Mouse (Mus musculus): ENCODE measurements around the gene Col23a1.
"Not testable (repeated sequence)": the region's sequence is repeated elsewhere in the genome, so short reads cannot be mapped to it uniquely, and the experiment has no call there.

Col23a1 gene

GRCm38 (mm10) chr11:51586411-51586810 is 296.7 kb downstream of the Col23a1 start:
- DNase-seq (ENCODE audit: low read depth, low spot score): no peak

- DNase-seq (ENCODE audit: low read depth, low spot score): no peak
Measured at GRCm38 (mm10) chr11:51587059-51587458, 297.3 kb downstream of the Col23a1 start.

GRCm38 (mm10) chr11:51588833-51589232 is 299.1 kb downstream of the Col23a1 start:
- no peak for DNase-seq (ENCODE audit: low read depth, low spot score)

GRCm38 (mm10) chr11:51590002-51590401 is 300.3 kb downstream of the Col23a1 start:
- DNase-seq (ENCODE audit: low read depth, low spot score): no peak

GRCm38 (mm10) chr11:51591168-51591567 is 301.4 kb downstream of the Col23a1 start:
- DNase-seq (ENCODE audit: low read depth, low spot score): no peak

GRCm38 (mm10) chr11:51591915-51592314 is 302.2 kb downstream of the Col23a1 start:
- no peak for DNase-seq (ENCODE audit: low read depth, low spot score)

DNA sequence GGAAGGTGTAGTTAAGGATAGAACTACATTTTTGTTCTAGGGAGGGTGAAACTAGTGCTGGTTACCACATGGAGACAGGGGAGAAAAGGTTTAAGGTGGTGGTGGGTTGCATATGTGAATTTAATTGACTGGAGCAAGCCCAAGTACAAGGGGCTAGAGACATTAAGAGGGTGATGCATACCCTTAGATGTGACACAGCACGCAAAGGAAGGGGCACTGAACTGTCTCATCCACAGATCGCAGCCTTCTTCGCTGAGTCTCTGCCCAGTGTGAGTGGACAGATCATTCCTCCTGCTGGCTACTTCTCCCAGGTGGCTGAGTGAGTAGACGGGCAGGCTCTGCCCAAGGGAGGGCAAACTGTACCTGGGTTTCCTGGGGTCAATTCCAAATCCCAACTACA is 303.6 kb downstream of the Col23a1 start:
- DNase-seq (ENCODE audit: low read depth, low spot score): no peak

- no peak for DNase-seq (ENCODE audit: low read depth, low spot score)
Measured at GRCm38 (mm10) chr11:51593849-51594248, 304.1 kb downstream of the Col23a1 start.

DNA sequence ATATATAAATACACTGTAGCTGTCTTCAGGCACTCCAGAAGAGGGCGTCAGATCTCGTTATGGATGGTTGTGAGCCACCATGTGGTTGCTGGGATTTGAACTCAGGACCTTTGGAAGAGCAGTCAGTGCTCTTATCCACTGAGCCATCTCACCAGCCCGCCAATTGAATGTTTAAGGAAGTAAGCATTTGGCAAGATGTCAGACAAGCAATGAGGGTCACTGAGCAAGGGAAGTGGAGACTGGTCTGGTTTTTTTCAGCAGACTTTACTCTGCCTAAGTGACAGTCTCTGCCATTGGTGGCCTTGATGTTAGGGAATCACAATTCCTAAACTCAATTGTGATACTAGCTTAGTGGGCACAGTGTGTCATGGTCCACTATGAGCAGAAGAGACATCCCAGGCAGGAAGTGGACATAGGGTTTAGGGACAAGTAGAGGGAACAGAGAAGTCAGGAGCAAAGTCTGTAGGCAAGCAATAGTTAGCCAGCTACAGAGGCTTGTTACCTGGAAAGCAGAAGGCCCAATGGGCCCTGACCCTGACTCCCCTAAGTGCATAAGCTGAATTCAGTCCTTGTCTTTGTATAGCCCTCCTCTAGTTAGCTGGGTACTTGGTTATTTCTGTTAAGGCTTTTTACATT is 305.1 kb downstream of the Col23a1 start:
- peak; percentile 25 for DNase-seq (ENCODE audit: low read depth, low spot score)

DNA sequence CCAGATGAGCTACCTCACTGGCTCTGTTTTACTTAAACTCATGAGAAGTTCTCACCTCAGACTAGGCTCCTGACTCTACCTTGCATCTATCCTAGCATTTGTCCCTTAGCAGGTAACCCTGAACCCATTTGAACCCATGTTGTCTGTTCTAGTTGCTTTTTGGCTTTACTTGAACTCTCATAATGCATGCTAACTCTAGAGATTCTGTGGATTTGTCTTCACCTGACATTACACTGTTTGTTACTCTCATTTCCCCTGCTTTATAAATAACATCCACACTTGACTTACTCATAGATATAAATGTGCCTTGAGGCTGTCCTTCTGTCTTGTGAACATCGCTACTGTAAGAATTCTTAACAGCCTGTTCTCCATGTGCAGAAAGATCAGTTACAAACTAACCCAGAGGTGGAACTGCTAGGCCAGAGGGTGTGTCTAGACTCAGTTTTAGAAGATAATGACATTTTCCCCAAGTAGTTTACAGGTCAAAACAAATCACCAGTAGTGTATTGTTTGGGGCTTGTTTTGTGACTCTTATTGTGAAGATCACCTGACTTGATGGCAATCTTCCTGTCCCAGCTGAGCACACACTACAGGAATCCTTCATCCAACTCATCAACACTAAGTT is 305.9 kb downstream of the Col23a1 start:
- no peak for DNase-seq (ENCODE audit: low read depth, low spot score)

- no peak for DNase-seq (ENCODE audit: low read depth, low spot score)
Measured at GRCm38 (mm10) chr11:51597553-51597952, 307.8 kb downstream of the Col23a1 start.

DNA sequence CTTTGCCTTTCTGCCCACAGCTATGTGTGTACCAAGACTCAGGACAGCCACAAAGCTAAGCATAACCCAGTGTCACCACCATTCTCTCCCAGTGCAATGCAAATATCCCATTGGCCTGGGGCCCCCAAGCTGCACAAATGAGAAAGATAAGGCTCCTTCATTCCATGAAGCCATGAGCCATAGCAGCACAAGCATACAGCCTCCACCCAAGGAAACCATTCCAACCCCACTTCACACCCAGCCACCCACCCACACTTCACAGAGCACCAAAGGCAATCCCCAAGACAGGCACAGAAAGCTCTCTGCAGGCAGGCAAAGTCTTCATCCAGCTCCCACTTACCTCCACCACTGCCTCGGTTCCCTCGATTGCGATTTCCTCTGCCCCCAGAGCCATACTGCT is 312.5 kb downstream of the Col23a1 start:
- DNase-seq (ENCODE audit: low read depth, low spot score): peak; percentile 57

GRCm38 (mm10) chr11:51605602-51606446 is 316.1 kb downstream of the Col23a1 start:
- peak; percentile 88 for DNase-seq (ENCODE audit: low read depth, low spot score)

DNA sequence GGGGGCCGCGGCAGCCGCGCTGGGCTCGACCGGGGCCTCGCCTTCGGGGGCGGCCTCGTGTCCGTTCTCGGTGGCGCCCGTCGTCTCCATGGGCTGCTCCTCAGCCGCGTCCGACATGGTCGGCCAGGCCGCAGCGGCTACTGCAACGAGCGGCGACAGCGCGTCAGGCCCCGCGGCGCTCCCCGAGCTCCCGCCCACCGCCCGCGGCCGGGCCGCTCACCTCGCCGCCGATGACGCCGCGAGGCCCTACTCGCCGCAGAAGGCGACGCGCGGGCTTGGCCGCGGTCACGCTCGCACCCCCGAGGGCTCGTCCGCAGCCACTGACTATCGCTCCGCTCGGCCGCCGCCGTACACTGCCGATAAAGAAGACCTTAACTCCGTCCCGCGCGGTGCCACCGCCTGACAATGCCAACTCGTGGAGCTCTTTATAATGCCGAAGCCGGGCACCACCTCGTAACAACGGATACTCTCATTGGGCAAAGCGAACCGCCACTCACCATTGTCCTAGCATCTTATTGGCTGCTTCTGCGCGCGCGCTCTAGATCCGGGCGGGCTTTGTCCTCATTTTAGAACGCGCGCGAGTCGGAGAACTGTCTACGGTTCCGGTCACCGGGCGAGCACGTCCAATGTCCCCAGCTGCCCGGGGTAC is 316.9 kb downstream of the Col23a1 start, which contains the start of gene Hnrnpab:
Hnrnpab (minus strand) TSS at position 401 of the 649 bp plus-strand sequence.
- peak; percentile 99 for DNase-seq (ENCODE audit: low read depth, low spot score)

GRCm38 (mm10) chr11:51607096-51607738 is 317.5 kb downstream of the Col23a1 start:
- DNase-seq (ENCODE audit: low read depth, low spot score): no peak

- DNase-seq (ENCODE audit: low read depth, low spot score): no peak
Measured at GRCm38 (mm10) chr11:51609266-51609909, 319.7 kb downstream of the Col23a1 start.

- not testable (repeated sequence) for DNase-seq (ENCODE audit: low read depth, low spot score)
Measured at GRCm38 (mm10) chr11:51609940-51610339, 320.2 kb downstream of the Col23a1 start.

DNA sequence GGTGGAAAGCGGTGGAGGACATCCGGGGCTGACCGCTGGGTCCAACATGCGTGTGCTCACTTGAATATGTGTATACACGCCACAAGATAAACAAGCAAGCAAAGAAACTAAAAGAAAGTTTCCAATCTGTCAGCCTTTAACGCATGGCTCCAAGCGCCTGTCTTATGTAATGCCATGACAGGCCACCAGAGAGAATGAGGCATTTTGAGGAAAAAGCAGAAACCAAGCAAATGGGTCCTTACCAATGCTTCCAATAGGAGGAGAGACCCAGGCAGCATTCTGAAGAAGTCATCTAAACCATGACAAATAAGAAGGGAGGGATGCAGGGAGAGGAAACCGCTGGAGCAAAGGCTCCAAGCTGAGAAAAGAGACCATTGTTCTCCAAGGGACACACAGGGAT is 324.5 kb downstream of the Col23a1 start:
- DNase-seq (ENCODE audit: low read depth, low spot score): no peak

GRCm38 (mm10) chr11:51615129-51615528 is 325.4 kb downstream of the Col23a1 start:
- DNase-seq (ENCODE audit: low read depth, low spot score): no peak

- peak; percentile 77 for DNase-seq (ENCODE audit: low read depth, low spot score)
Measured at GRCm38 (mm10) chr11:51615601-51616000, 325.9 kb downstream of the Col23a1 start.

DNA sequence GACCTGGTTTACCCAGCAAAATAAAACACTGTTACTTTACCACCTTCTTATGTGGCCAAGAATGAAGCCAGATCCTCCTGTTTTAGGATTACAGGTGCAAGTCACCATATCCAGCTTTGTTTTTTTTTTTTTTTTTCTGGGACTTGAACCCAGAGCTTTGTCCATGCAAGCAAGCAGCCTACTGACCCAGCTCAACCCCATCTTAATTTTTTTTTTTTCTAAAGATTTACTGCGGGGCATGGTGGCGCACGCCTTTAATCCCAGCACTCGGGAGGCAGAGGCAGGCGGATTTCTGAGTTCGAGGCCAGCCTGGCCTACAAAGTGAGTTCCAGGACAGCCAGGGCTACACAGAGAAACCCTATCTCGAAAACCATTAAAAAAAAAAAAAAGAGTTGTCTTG is 326.4 kb downstream of the Col23a1 start:
- DNase-seq (ENCODE audit: low read depth, low spot score): not testable (repeated sequence)

All from brain, adult 2 months (tissue).